Mouse (Mus musculus) brain, embryonic 14.5 days (tissue): ENCODE measurements at regions not wholly inside any gene's neighbourhood (a gene's known extent, or its start where the extent isn't known, plus 50 kb on each side); places are given as distances from the start of the nearest gene placed in this dataset.

Experiments
- DNase-seq: peaks from one replicate; pipeline ENCODE4 v3.0.0-alpha.2; 2011; ENCODE audit warnings: low read depth
- CTCF ChIP-seq: fragments of 200-500 bp; IDR thresholded peaks from 2 replicates; pipeline ENCODE4 v1.5.1; 2012; ENCODE audit warnings: inconsistent platforms, mild to moderate bottlenecking, moderate library complexity, borderline replicate concordance; ENCODE audit not compliant: insufficient read depth, insufficient read length; ENCODE audit errors: extremely low read depth
- POLR2A ChIP-seq: fragments of 200-500 bp; IDR thresholded peaks from 2 replicates; pipeline ENCODE4 v1.6.1; 2012; ENCODE audit warnings: mild to moderate bottlenecking, inconsistent platforms, borderline replicate concordance; ENCODE audit not compliant: poor library complexity, insufficient read depth, insufficient read length, severe bottlenecking; ENCODE audit errors: extremely low read depth

GRCm38 (mm10) chr12:15294898-15295297 lies 521.8 kb downstream of the Trib2 start:
- no peak for DNase-seq
- no peak for TF ChIP-seq CTCF
- TF ChIP-seq POLR2A: no peak

GRCm38 (mm10) chr12:15262165-15262564 lies 554.6 kb downstream of the Trib2 start:
- no peak for DNase-seq
- no peak for TF ChIP-seq CTCF
- no peak for TF ChIP-seq POLR2A

- TF ChIP-seq POLR2A: no peak
- TF ChIP-seq CTCF: no peak
- DNase-seq: no peak
Observed at GRCm38 (mm10) chr12:15261604-15262003, 555.1 kb downstream of the Trib2 start.

GRCm38 (mm10) chr12:15260907-15261415 lies 555.8 kb downstream of the Trib2 start:
- TF ChIP-seq CTCF: no peak
- DNase-seq: peak; percentile 23

GRCm38 (mm10) chr12:15244966-15245365 lies 571.8 kb downstream of the Trib2 start:
- TF ChIP-seq CTCF: no peak
- TF ChIP-seq POLR2A: no peak
- DNase-seq: no peak

GRCm38 (mm10) chr12:15222497-15223170 lies 594.1 kb downstream of the Trib2 start:
- TF ChIP-seq CTCF (no peak), POLR2A (no peak)

GRCm38 (mm10) chr12:15218504-15218903 lies 598.2 kb downstream of the Trib2 start:
- no peak for TF ChIP-seq POLR2A
- no peak for TF ChIP-seq CTCF
- peak; percentile 72 for DNase-seq

More at GRCm38 (mm10) chr12:15222497-15223170, 594.1 kb downstream of the Trib2 start:
- DNase-seq: peak; percentile 50

- no peak for TF ChIP-seq CTCF
- TF ChIP-seq POLR2A: no peak
- DNase-seq: peak; percentile 64
Observed at GRCm38 (mm10) chr12:15216180-15216579, 600.5 kb downstream of the Trib2 start.

- DNase-seq: peak; percentile 71
Observed at GRCm38 (mm10) chr12:15174411-15175041, 642.2 kb downstream of the Trib2 start.

GRCm38 (mm10) chr12:15162605-15163004 lies 654.1 kb downstream of the Trib2 start:
- no peak for DNase-seq
- TF ChIP-seq CTCF (no peak), POLR2A (no peak)

More at GRCm38 (mm10) chr12:15174411-15175041, 642.2 kb downstream of the Trib2 start:
- TF ChIP-seq POLR2A: no peak
- no peak for TF ChIP-seq CTCF

- DNase-seq: peak; percentile 22
- TF ChIP-seq CTCF (no peak), POLR2A (no peak)
Observed at GRCm38 (mm10) chr12:15161864-15162263, 654.9 kb downstream of the Trib2 start.

- no peak for DNase-seq
- TF ChIP-seq CTCF (no peak), POLR2A (no peak)
Observed at GRCm38 (mm10) chr12:15160478-15160998, 656.2 kb downstream of the Trib2 start.

- TF ChIP-seq POLR2A: no peak
- no peak for TF ChIP-seq CTCF
- DNase-seq: no peak
Observed at GRCm38 (mm10) chr12:15146398-15146797, 670.3 kb downstream of the Trib2 start.
